Mouse (Mus musculus) lung, postnatal 0 days (tissue): ENCODE data around the gene Vmn2r120.

Experiments used
- CTCF ChIP-seq: IDR thresholded peaks from 2 replicates; pipeline ENCODE4 v1.5.1; 2016; ENCODE audit warnings: antibody characterized with exemption, mild to moderate bottlenecking
- EP300 ChIP-seq: IDR thresholded peaks from 2 replicates; pipeline ENCODE4 v1.6.1; 2016; ENCODE audit warnings: antibody characterized with exemption, mild to moderate bottlenecking, control low read depth

DNA sequence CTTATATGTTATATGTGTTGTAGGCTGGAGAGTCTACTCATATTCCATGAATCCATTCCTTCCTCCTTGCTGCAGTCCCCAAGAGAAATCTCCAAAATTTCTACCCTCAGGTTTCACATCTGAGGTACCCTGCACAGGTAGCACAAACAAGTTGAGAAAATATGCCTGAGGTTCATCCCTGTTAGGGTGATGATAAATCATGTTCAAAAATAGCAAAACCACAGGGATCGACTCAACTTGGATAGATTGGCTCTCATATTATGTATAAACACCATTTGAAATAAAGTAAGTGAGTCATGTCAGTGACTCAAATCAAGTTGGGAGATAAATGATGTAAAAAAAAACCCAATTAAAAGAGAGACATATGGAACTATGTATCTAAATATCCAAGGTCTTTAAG is at the start of gene Vmn2r120:
- TF ChIP-seq CTCF (no peak), EP300 (no peak)
